Mouse (Mus musculus) skeletal muscle tissue, adult 2 months (tissue): ENCODE data around the gene Sik2.

Experiments
- DNase-seq: peaks from one replicate; pipeline ENCODE4 v3.0.0-alpha.2; 2012; ENCODE audit warnings: low read depth, low spot score

Sik2 gene

DNA sequence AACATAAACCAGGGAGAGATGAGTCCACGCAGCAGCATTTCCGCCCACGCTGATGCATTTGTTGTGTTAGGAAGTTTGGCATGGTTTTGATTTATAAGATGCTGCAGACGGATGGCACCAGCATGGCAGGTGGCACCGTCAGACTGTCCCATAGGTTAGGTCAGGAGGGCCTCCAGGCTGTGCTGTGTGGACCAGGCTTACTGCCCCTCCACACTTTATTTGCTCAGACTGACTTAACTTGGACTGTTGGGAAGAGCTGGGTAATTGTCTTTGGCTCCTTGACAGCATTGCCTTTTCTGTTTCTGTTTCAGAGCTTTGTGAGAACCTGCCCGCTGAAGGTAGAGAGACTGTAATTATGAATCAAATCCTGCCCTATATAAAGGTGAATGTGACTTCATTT lies 141.9 kb downstream of the Sik2 start:
- DNase-seq: no peak

DNA sequence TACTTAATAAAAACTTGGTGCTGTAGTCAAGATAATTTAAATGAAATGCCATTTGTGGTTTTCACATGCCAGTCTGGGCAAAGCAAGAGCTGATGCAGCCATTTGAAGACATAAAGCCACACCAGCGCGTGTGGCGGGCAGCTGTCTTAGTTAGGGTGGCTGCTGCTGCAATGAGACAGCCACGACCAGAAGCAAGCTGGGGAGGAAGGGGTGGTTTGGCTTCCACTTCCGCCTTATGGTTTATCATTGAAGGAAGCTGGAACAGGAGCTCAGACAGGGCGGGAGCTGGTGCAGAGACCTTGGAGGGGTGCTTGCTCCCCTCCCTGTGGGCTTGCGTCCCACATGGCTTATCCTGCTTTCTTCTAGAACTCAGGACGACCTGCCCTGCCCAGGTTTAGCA lies 143.1 kb downstream of the Sik2 start:
- no peak for DNase-seq

- no peak for DNase-seq
Measured at GRCm38 (mm10) chr9:50864877-50865276, 144.0 kb downstream of the Sik2 start.

GRCm38 (mm10) chr9:50863824-50864223 lies 145.0 kb downstream of the Sik2 start:
- DNase-seq: no peak

DNA sequence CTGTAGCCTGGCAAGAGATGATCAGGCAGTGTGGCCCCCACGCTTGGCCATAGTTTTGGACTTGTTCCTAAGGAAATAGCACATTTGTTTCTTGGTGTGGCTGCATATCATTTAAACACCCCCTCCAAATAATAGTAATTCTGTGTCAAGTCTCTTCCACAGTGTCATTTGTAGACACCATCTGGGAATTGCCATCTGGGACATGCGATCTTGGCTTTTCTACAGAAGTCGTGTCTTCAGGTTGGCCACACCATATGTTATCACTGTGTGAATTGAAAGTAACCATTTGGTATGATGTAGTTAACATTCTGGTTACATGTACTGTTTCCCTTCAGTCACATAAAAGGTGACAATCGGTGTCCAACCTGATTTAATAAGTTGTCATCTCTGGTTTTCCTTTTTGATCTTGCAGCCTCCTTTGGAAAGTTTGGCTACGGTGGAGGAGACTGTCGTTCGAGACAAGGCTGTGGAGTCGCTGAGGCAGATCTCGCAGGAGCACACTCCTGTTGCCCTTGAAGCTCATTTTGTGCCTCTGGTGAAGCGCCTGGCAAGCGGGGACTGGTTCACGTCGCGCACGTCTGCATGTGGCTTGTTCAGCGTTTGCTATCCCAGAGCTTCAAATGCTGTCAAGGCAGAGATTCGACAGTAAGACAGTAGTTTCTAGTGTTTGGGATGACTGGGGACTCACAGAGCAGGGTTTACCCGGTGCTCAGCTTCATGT lies 147.6 kb downstream of the Sik2 start:
- DNase-seq: no peak

- DNase-seq: no peak
Measured at GRCm38 (mm10) chr9:50858681-50859080, 150.2 kb downstream of the Sik2 start.

DNA sequence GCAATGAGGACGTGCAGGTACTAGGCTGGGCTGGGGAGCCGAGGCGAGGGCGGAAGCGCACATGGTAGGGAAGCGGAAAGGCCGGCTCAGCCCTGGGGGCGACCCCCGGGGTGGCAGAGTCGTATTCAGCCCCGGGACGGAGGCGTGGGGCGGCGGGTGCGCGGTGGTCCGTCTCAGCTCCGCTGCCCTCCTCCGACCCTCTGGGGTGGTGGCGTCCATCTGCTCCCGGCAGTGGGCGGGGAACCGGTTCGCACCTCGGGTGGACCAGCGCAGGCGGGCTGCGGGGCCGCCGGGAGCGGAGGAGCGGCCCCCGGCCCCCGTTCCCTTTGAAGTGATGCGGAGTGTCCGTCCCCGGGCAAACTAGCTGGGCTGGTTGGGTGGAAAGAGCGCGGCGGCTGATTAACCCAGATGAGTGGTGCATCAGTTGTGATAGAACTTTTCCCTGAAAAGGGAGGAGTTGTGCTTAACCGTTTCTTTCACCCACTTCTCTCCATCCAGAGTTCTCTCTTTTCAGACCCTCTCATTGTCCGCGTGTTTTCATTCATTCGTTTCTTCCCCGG lies 151.7 kb downstream of the Sik2 start:
- no peak for DNase-seq

DNA sequence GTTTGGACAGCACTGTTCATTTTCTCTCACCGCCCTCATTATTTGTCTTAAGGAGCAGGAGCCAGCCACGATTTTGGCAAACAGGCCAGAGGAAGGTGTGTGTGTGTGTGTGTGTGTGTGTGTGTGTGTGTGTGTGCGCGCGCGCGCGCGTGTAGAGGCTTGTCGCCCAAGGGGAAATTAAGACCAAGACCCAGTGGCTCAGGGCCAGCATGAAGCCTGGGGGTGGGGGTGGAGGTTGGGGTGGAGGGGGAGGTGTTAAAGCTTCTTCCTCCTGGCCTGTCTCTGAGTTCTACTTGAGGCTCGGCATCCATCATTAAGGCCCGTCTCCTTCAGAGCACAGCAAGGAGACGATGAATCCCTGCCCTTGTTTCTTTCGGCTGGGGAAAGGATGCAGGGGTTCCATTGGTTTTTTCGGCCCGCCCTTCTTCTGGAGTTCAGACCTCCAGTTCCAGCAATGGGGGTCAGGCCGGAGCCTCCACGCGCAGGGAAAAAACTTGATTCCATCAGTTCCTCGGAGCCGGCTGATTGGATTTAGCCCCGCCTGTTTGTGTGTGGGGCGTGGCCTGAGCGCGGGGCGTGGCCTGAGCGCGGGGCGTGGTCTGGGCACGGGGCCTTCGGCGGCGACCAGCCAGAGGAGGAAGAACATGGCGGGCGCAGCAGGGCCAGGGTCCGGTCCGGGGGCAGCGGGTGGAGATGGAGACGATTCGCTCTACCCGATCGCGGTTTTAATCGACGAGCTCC lies 152.4 kb downstream of the Sik2 start:
- peak; percentile 74 for DNase-seq

GRCm38 (mm10) chr9:50855780-50856179 lies 153.1 kb downstream of the Sik2 start:
- no peak for DNase-seq

- DNase-seq: no peak
Measured at GRCm38 (mm10) chr9:50855133-50855766, 153.6 kb downstream of the Sik2 start.

DNA sequence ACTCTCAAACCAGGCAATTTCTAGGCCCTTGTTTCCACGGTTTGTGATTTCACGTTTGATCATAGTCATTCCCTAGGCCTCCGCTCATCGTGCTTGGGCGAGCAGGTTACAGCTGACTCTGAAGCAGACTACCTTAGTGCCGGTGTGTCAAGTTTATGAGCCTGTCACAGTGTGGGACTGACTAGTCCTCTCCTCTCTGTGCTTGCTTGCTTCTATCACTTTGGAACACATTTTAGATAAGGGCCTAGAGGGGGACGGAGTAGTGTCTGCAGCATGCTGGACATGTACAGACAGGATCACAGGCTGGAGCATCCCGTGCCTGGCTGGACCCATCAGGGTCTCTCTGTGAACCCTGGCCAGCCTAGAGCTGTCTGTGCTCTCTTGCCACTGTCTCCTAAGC lies 154.5 kb downstream of the Sik2 start:
- DNase-seq: no peak

DNA sequence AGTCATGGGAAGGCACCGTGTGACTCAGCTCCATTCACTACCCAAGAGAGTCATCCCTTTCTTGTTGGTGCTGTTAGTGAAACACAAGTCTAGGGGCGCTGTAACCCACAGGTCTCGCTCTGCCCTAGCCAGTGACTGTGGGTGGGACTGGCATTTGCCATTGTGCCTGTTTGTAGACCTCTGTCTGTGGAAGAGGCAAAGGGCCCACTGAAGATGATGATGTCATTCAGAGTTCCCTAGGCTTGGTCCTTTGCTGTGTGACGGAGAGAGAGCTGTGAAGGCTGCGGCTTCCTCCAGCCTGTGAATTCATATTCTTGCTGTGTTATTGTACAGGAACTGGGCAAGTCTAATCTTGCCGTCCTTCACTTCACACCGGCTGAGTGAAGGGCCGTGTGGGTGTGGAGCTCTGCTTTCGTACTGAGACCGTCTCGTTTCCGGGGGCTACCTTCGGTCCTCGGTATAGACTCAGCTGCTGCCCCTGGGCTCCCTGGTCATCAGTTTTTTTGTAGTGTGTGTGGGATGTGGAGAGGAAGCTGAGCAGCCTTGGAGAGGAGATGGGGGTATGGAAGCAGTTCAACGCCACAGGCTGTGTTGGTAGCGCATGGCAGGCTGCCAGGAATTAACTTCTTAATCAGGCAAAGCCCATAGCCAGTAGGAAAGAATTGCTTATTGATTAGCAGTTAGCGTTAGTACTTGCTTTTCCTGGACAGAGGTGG lies 156.1 kb downstream of the Sik2 start:
- DNase-seq: no peak

DNA sequence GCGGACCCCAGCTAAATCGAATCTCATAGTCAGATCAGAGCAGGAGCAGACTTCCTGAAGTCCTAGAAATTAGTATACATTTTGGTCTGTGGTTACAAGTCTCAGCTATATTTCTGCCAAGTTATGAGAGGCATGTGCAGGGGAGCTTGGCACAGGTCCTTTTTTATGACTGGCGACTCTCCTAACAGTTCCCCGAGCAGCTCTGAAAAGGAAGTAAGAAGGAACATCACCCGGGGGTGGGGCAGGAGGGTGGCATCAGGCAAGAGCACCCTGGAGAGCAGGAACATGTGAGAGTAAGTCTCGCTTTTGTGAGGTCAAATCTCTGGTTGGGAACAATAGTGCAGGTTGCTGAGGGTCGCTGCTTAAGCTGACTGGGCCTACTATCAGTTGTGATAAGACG lies 158.2 kb downstream of the Sik2 start:
- DNase-seq: no peak

DNA sequence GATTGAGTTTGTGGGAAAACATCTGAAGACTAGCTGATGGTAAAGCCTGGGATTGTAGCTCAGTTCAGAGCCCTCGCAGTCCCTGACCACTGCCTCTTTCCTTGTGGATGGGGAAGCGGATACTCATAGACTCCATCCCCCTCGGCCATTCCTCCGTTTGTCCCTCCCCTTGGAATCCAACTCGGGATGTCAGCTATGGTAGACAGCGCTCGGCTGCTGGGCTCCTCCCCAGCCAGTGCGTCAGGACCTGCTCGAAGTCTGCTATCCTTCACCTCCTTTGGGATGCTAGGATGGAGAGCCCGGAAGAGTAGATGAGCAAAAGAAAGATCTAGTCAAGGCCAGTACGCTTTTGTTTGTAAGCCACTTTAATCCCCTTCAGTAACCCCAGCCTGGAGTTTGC lies 158.6 kb downstream of the Sik2 start:
- DNase-seq: no peak

- DNase-seq: no peak
Measured at GRCm38 (mm10) chr9:50849755-50850154, 159.1 kb downstream of the Sik2 start.

DNA sequence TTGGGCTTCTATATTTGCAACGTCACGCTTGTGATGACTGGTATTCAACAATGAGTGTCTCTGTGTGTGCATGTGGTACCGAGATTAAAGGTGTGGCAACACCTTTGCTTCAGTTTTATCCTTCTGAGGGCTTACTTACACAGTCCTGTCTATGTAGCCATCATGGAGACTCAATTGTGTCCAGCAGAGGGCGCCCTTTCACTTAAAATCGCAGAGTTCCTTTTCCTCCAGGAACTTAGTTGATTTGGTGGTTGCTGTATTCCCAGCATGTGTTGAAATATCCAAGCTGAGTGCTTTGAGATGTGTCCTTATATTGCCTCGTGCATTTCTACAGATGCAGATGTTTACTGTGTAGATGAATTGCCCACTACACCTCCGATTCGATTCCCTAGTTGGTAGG lies 159.6 kb downstream of the Sik2 start:
- peak; percentile 89 for DNase-seq

- DNase-seq: no peak
Measured at GRCm38 (mm10) chr9:50848821-50849220, 160.1 kb downstream of the Sik2 start.

- DNase-seq: no peak
Measured at GRCm38 (mm10) chr9:50847606-50848368, 161.1 kb downstream of the Sik2 start.

DNA sequence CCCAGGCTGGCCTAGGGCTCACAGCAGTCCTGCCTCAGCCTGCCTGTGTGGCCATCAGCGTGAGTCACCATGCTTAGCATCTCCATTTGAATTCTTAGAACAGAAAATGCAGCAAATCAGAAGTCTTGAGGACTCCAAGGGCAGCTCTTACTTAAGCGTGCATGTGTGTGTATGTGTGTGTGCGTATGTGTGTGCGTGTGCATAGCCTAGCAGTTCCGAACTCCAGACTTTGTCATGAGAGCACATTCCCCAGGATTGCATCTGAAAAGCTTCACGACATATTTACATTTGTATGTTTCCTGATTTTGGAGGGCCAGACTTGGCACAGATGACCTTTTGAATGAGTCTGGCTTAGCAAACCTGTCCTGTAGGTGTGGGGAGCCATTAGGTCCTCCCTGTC lies 161.7 kb downstream of the Sik2 start:
- DNase-seq: no peak

- no peak for DNase-seq
Measured at GRCm38 (mm10) chr9:50845547-50845946, 163.3 kb downstream of the Sik2 start.

DNA sequence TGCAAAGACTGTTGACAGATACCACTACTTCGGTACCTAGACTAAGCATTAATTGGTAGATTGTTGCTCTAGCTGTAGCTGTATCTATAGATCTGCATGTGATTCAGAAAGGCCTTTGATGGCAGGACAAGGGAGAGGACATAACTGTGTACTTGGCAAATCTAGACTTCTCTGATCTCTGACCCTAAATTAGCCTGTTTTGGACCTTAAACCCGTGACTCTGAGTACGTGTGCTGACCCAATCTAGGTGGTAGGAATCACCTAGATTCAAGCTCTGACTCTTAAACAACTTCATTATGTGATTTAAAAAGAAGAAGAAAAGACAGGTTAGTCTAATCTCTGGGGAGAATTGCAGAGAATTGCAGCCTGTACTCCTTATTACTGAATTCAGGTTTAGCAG lies 163.8 kb downstream of the Sik2 start, which contains the start of gene Ppp2r1b:
Ppp2r1b (plus strand) TSS at position 221 of the 400 bp plus-strand sequence.
- DNase-seq: no peak
